Mouse (Mus musculus) midbrain, embryonic 11.5 days (tissue): ENCODE results near the gene Mast4. TPM values are rescaled to one million over a fixed set of nuclear protein-coding genes. Genes with fewer than 3 reads are reported as not detected.

ENCODE experiments used
- ATAC-seq: fragments of 200-750 bp; cut with Nextera tagmentation; 2 replicates; pipeline ENCODE4 v1.8.0; 2017; ENCODE audit warnings: moderate TSS enrichment, moderate library complexity; ENCODE audit not compliant: low FRiP score
- DNase-seq: peaks from one replicate; pipeline ENCODE4 v3.0.0; 2015; ENCODE audit warnings: low spot score; ENCODE audit errors: missing footprints
- H3K27ac ChIP-seq: fragments of 300-500 bp; sonication (generic); 2 replicates; pipeline ENCODE4 v1.5.1; 2014; ENCODE audit warnings: low read depth, low read length
- H3K27me3 ChIP-seq: fragments of 300-500 bp; sonication (generic); 2 replicates; pipeline ENCODE4 v1.6.1; 2014; ENCODE audit warnings: mild to moderate bottlenecking, low read length, moderate library complexity, mixed read lengths; ENCODE audit not compliant: control insufficient read depth, insufficient read depth
- H3K36me3 ChIP-seq: fragments of 300-500 bp; sonication (generic); 2 replicates; pipeline ENCODE4 v1.6.1; 2014; ENCODE audit warnings: mild to moderate bottlenecking, low read length, moderate library complexity, mixed read lengths; ENCODE audit not compliant: control insufficient read depth, insufficient read depth
- H3K4me1 ChIP-seq: fragments of 300-500 bp; sonication (generic); 2 replicates; pipeline ENCODE4 v1.6.1; 2014; ENCODE audit warnings: low read length; ENCODE audit not compliant: control insufficient read depth, insufficient read depth
- H3K4me2 ChIP-seq: fragments of 300-500 bp; sonication (generic); 2 replicates; pipeline ENCODE4 v1.6.1; 2014; ENCODE audit warnings: mild to moderate bottlenecking, moderate library complexity
- H3K4me3 ChIP-seq: fragments of 300-500 bp; sonication (generic); 2 replicates; pipeline ENCODE4 v1.5.1; 2014; ENCODE audit warnings: low read depth, low read length
- H3K9ac ChIP-seq: fragments of 300-500 bp; sonication (generic); 2 replicates; pipeline ENCODE4 v1.6.1; 2014; ENCODE audit warnings: low read length
- H3K9me3 ChIP-seq: fragments of 300-500 bp; sonication (generic); 2 replicates; pipeline ENCODE4 v1.6.1; 2016; ENCODE audit warnings: low read length; ENCODE audit not compliant: control insufficient read depth
- WGBS: fragments of 180-500 bp; shearing (Covaris S2); extraction: QIAGEN DNeasy Blood & Tissue Kit; methylation state at CpG from one replicate; pipeline ENCODE4 v1.1.7; 2014; 5-methylcytosine and 5-hydroxymethylcytosine counted together
- polyA plus RNA-seq: library from polyadenylated mRNA; unstranded; fragments of >200 nt; fragmentation: Nextera tagmentation; extraction: Ambion mirVana; gene quantifications from 2 replicates; pipeline ENCODE4 v1.2.1, GENCODE M21; 2014

Mast4 gene
- polyA plus RNA-seq, 1 experiment from 2014 or later, result 20.4 TPM

DNA sequence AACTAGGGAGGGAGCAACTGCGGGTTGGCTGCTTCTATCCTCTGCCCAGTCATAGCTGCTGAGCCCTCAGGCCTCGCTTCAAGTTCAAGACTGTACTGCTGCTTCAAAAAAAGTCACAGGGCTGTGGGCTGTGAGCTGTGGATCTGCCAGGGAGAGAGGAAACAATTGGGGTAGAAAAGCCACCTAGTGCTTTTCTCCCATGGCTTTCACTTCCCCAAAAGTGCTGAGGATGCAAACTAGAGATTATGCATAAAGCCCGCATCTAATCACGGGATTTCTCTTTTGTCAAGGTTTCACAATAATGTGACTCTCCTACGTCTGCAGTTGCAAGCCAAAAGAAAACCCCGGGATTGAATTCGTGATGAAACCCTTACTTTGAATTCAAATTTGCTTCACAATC is 268.9 kb downstream of the Mast4 start:
- no peak for ATAC-seq
- Histone ChIP-seq H3K4me2 (no peak overlapping the region), H3K27me3 (no peaks in the 10 kb centered on the region), H3K9ac (no peak overlapping the region), H3K27ac (no peak overlapping the region), H3K4me3 (no peak overlapping the region), H3K9me3 (no peaks in the 10 kb centered on the region), H3K4me1 (0 out of 2 replicates have a peak, but pooled peaks cover 3% of the 10 kb centered on the region), H3K36me3 (no peaks in the 10 kb centered on the region)
- WGBS, result 32% methylated on average over 7 of the region's 7 CpGs
- DNase-seq, result peak; percentile 83

DNA sequence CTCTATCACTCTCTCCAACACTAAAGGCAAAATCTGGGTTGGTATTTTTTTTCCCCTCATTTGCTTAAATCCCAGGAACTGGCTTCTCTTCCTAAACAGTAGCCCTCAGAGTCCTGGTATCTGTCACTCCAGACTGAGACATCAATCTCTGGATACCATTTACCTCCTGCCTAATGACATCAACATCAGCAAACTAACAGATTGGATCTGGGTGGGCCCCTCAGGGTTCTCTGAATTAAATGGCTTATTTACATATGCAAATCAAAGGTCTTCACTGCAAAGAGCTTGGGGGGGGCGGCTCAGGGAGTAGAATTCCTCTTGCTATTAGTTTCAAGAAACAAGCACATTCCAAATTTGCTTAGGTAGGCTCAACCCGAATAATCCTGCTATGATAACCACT is 272.6 kb downstream of the Mast4 start:
- ATAC-seq, result no peak

DNA sequence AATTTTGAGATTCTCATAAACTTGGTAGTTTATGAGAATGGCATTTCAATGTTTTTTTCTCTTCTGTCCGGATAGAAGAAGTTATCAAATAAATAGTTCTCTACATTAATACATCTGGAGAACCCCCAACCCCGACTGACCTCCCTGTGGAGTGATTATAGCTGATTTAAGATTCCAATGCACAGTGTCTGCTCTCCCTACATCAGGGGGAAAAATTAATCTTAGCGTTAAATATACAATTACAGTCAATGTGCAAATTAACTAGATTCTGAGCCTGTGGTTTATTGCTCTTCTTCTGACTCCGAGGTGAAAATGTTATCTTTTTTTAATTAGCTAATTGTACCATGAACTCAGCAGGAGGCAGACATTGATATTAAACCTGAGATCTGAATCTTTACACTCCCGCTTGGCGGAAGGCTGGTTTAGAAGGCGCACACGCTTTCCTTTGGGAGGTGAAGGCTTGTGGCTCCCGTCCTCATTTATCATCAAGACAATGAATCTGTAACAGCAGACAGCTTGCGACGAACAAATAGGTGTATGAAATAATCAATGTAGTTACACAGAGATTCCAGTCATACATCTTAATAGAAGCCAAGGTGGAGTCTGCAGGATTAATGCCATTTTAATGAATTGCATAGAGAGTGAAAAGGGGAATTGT is 274.2 kb downstream of the Mast4 start:
- Histone ChIP-seq H3K27ac (no peak overlapping the region), H3K36me3 (no peaks in the 10 kb centered on the region), H3K9me3 (no peaks in the 10 kb centered on the region), H3K4me2 (no peak overlapping the region), H3K27me3 (no peaks in the 10 kb centered on the region), H3K4me3 (no peak overlapping the region), H3K4me1 (no peaks in the 10 kb centered on the region), H3K9ac (no peak overlapping the region)
- WGBS, result 85% methylated on average over 11 of the region's 11 CpGs
- no peak for ATAC-seq
- no peak for DNase-seq

More for the DNA sequence above, 272.6 kb downstream of the Mast4 start:
- no peak for DNase-seq
- H3K27me3 ChIP-seq, result no peaks in the 10 kb centered on the region
- no peak overlapping the region for H3K27ac ChIP-seq
- no peaks in the 10 kb centered on the region for H3K9me3 ChIP-seq
- no peak overlapping the region for H3K4me3 ChIP-seq
- H3K4me2 ChIP-seq, result no peak overlapping the region
- WGBS, result 78% methylated on average over 2 of the region's 2 CpGs
- H3K9ac ChIP-seq, result no peak overlapping the region
- H3K36me3 ChIP-seq, result no peaks in the 10 kb centered on the region
- 0 out of 2 replicates have a peak, but pooled peaks cover 3% of the 10 kb centered on the region for H3K4me1 ChIP-seq

DNA sequence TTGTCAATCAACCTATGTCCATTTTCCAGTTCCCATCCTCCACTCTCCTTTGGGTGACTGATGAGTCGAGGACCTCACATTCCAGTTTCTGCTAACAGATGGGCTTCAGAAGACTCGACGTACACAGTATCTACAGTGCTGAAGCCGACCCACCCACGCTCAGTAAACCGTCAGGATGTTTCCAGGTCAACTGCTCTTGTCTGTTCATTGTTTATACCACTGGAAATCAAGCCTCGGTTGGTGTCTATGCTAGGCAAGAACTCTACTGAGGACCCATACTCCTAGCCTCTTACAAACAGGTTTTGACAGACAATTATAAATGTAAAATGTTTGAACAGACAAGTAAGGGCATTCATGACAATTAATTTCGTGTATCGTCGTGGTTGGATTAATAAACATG is 277.8 kb downstream of the Mast4 start:
- Histone ChIP-seq H3K4me2 (no peak overlapping the region), H3K9ac (no peak overlapping the region), H3K27ac (no peak overlapping the region), H3K4me1 (peaks cover 5% of the 10 kb centered on the region; the same call in 1 of the 2 replicates), H3K36me3 (no peaks in the 10 kb centered on the region), H3K4me3 (no peak overlapping the region), H3K9me3 (no peaks in the 10 kb centered on the region), H3K27me3 (no peaks in the 10 kb centered on the region)
- WGBS, result 89% methylated on average over 10 of the region's 10 CpGs
- peak; percentile 57 for DNase-seq
- ATAC-seq, result no peak

DNA sequence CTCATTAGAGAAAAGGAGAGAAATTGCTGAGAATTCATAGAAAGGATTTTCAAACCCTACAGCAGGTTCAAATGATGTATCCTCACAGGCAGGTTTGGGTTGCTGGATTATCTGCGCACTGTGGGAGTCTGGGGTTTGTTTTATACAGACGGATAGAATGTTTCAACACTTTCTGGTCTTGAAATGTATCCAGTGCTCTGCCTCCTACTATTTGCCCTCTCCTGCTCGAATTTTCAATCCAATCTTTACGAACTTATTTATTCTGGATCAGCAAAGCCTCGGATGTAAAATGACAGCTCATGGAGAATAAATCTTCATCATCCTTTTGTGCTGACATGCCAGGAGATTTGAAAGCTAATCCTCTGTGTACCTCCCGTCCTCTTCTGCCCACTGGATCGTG is 281.6 kb downstream of the Mast4 start:
- ATAC-seq, result no peak
- H3K4me1 ChIP-seq, result peaks cover 5% of the 10 kb centered on the region; the same call in 1 of the 2 replicates
- H3K27me3 ChIP-seq, result no peaks in the 10 kb centered on the region
- H3K4me3 ChIP-seq, result no peak overlapping the region
- H3K27ac ChIP-seq, result no peak overlapping the region
- H3K36me3 ChIP-seq, result no peaks in the 10 kb centered on the region
- peak; percentile 86 for DNase-seq
- H3K9me3 ChIP-seq, result no peaks in the 10 kb centered on the region
- no peak overlapping the region for H3K4me2 ChIP-seq
- WGBS, result 32% methylated on average over 7 of the region's 7 CpGs
- H3K9ac ChIP-seq, result no peak overlapping the region

DNA sequence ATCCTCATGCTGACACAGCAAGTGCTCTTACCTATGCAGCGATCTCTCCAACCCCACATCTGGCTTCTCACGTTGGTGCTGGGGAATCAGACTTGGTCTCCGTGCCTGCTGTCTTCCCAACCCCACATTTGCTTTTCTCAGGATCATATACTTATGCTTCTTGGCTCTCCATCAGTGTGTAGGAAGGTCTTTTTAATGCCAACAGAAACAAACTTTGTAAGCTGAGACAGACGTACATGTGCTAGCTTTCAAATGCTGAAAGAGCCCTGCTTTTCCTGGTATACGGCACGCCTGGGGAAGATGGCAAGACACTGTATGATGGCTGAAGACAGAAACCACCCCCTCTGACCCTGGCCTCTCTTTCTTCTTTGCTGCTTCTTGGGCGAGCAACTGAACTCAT is 285.3 kb downstream of the Mast4 start:
- 85% methylated on average over 7 of the region's 7 CpGs for WGBS
- ATAC-seq (no peak), DNase-seq (no peak)
- H3K4me1 ChIP-seq, result peaks cover 5% of the 10 kb centered on the region; the same call in 1 of the 2 replicates
- H3K9me3 ChIP-seq, result no peaks in the 10 kb centered on the region
- no peaks in the 10 kb centered on the region for H3K27me3 ChIP-seq
- no peak overlapping the region for H3K4me3 ChIP-seq
- no peak overlapping the region for H3K9ac ChIP-seq
- no peak overlapping the region for H3K27ac ChIP-seq
- H3K36me3 ChIP-seq, result no peaks in the 10 kb centered on the region
- H3K4me2 ChIP-seq, result no peak overlapping the region

DNA sequence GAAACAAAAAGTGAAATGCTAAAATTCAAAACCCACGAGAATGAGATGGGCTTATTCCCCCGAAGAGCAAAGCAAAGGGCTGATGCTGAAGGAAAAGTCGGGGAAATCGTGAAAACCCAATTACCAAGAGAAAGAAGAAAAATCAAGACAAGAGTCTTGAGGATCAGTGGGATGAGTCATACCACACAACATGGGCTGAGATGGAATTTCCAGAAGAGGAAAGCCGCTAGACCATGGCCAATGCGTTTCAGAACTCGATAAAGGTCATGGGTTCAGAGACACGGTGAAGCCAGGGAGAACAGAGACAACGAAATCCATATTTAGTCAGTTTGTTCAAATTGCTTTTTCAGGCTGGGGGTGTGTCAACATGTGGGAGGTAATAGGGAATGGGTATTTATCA is 290.6 kb downstream of the Mast4 start:
- no peak overlapping the region for H3K9ac ChIP-seq
- DNase-seq (no peak), ATAC-seq (no peak)
- H3K4me3 ChIP-seq, result no peak overlapping the region
- no peaks in the 10 kb centered on the region for H3K4me1 ChIP-seq
- H3K9me3 ChIP-seq, result no peaks in the 10 kb centered on the region
- H3K27me3 ChIP-seq, result no peaks in the 10 kb centered on the region
- 94% methylated on average over 9 of the region's 9 CpGs for WGBS
- H3K4me2 ChIP-seq, result no peak overlapping the region
- no peak overlapping the region for H3K27ac ChIP-seq
- H3K36me3 ChIP-seq, result no peaks in the 10 kb centered on the region

DNA sequence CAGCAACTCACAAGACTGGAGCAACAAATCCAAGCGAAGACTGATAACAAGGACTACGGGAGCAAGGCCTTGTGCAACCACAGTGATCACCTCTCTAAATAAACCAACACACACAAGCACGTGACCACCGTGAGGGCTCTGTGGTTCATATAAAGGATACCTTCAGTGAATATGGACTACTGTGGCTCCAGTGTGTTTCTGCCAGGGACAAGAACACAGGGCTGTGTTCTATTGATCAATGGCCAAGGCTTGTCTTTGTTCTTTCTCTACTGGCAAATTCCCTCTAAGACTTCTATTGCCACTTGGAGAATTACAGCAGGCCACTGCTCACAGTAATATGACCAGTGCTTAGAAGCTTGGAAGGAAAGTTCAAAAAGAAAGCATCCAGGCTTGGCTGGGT is 291.3 kb downstream of the Mast4 start:
- no peak overlapping the region for H3K4me2 ChIP-seq
- DNase-seq (no peak), ATAC-seq (no peak)
- H3K4me3 ChIP-seq, result no peak overlapping the region
- H3K27ac ChIP-seq, result no peak overlapping the region
- no peaks in the 10 kb centered on the region for H3K36me3 ChIP-seq
- 94% methylated on average over 4 of the region's 4 CpGs for WGBS
- H3K4me1 ChIP-seq, result no peaks in the 10 kb centered on the region
- no peak overlapping the region for H3K9ac ChIP-seq
- H3K27me3 ChIP-seq, result no peaks in the 10 kb centered on the region
- H3K9me3 ChIP-seq, result no peaks in the 10 kb centered on the region

DNA sequence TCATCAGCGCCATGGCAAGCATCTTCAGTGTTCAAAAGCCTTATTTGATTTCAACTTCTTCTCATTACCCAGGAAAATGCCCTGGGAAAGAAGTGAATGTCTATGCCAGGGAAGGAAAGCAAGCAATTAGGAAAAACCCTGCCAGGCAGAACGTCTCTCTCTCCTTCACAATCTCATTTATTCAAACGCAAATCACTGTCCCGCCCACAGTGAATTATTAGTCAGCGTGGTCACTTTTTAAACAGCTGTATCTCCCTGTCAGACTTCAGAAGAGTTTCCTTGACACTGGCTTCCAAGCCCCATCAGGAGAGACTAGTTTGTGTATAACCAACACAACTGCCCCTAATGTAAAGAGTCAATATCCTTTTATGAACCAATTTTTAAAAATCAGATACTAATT is 296.8 kb downstream of the Mast4 start:
- no peak overlapping the region for H3K9ac ChIP-seq
- H3K9me3 ChIP-seq, result no peaks in the 10 kb centered on the region
- no peak overlapping the region for H3K4me3 ChIP-seq
- no peaks in the 10 kb centered on the region for H3K4me1 ChIP-seq
- no peak overlapping the region for H3K4me2 ChIP-seq
- DNase-seq, result no peak
- H3K27ac ChIP-seq, result no peak overlapping the region
- 45% methylated on average over 5 of the region's 5 CpGs for WGBS
- ATAC-seq, result no peak
- H3K36me3 ChIP-seq, result no peaks in the 10 kb centered on the region
- no peaks in the 10 kb centered on the region for H3K27me3 ChIP-seq
